In the genomic region with DNA sequence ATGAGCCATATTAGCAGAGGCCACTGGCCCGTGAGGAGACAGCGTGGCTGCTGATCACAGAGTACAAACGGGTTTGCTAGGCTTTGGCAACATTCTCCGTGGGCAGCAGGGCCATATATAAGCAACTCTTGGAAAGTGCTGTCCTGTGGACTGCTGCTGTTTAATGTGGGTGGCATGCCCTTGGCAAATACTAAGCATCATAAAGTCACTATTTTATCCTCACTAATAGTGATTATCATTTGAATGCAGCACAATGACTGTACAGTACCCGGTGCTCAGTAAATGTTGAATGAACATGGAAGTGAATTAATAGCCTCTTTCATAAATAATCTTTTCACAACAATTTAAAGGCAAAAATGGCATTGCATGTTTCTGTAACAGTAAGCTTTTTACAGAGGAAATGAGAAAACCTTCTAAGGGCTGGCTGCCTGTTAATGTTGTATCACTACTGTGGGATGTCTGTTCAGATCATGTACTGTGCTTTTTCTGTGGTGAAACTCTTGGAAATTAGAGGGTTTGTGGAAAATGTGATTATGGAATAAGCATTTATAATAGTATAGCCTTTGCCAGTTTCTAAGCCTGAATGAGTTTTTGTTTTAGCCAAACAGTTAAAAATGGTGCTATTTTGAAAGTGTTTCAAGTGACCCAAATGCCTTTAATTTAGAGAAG, we compare ENCODE assay signal across 26 mouse cellular contexts. TPM values are rescaled to one million over a fixed set of nuclear protein-coding genes. Genes with fewer than 3 reads are reported as not detected.
A peak's percentile ranks its signal among the peaks of the same experiment; 100 is the strongest.
DNase-seq lines count a peak whose midpoint lies in the region; ATAC-seq and TF ChIP-seq lines count a peak whose summit lies in the region.
"Had no signal": no experiment of that assay in that cellular context is flagged by ENCODE, and none has a peak within 500 bp of the region (broad histone marks: within the 10 kb centered on the region; RNA-seq: fewer than 3 reads in every experiment).

No protein-coding gene starts in this region.

- H3K4me3 ChIP-seq in embryonic facial prominence, embryonic 13.5 days: no peak overlapping the region
- no peak overlapping the region for H3K4me3 ChIP-seq in embryonic facial prominence, embryonic 10.5 days
- H3K4me3 ChIP-seq in embryonic facial prominence, embryonic 15.5 days (replicated peaks): no peak overlapping the region
- H3K4me3 ChIP-seq in limb, embryonic 14.5 days (replicated peaks; ENCODE audit: low read length): no peak overlapping the region
- H3K4me3 ChIP-seq: embryonic facial prominence, embryonic 12.5 days; forebrain, embryonic 13.5 days; forebrain, embryonic 15.5 days had no signal

- peaks cover 5% of the 10 kb centered on the region; the same call in 1 of the 2 replicates for H3K4me1 ChIP-seq in embryonic facial prominence, embryonic 13.5 days
- H3K4me1 ChIP-seq in embryonic facial prominence, embryonic 10.5 days: peaks cover 3% of the 10 kb centered on the region; the same call in 1 of the 2 replicates
- peaks cover 6% of the 10 kb centered on the region; the same call in 1 of the 2 replicates for H3K4me1 ChIP-seq in embryonic facial prominence, embryonic 15.5 days
- H3K4me1 ChIP-seq in limb, embryonic 14.5 days (ENCODE audit: control insufficient read depth, insufficient read depth, low read length): peaks cover 5% of the 10 kb centered on the region; the same call in 1 of the 2 replicates
- H3K4me1 ChIP-seq: embryonic facial prominence, embryonic 12.5 days had no signal

- no peak overlapping the region for H3K4me2 ChIP-seq in embryonic facial prominence, embryonic 13.5 days
- H3K4me2 ChIP-seq in embryonic facial prominence, embryonic 15.5 days (replicated peaks): no peak overlapping the region
- H3K4me2 ChIP-seq in limb, embryonic 14.5 days (replicated peaks; ENCODE audit: low read depth, low read length, severe bottlenecking): no peak overlapping the region
- H3K4me2 ChIP-seq: embryonic facial prominence, embryonic 12.5 days; forebrain, embryonic 13.5 days; forebrain, embryonic 15.5 days had no signal

- ATAC-seq in embryonic facial prominence, embryonic 13.5 days (ENCODE audit: insufficient number of reproducible peaks, insufficient read depth, low FRiP score, low TSS enrichment, low read depth): no peak
- ATAC-seq in embryonic facial prominence, embryonic 15.5 days (ENCODE audit: insufficient number of reproducible peaks, low FRiP score, low TSS enrichment, low read depth): no peak
- ATAC-seq in limb, embryonic 14.5 days (ENCODE audit: low FRiP score, low read depth): peak; percentile 51; the same call in 1 of the 2 replicates
- ATAC-seq in activated CD4-positive, CD25-positive, alpha-beta regulatory T cell, adult 4 months: no peak
- ATAC-seq: CD4-positive, CD25-positive, alpha-beta regulatory T cell, adult 4 months; forebrain, embryonic 13.5 days; forebrain, embryonic 15.5 days; forebrain, postnatal 0 days; Patski had no signal

- no peak for DNase-seq in embryonic facial prominence, embryonic 10.5 days (ENCODE audit: low spot score)
- no peak for DNase-seq in limb, embryonic 14.5 days (ENCODE audit: low spot score)
- no peak for DNase-seq in testis, postnatal 10 days (ENCODE audit: low spot score)
- DNase-seq: adrenal gland, adult 2 months; adrenal gland, postnatal 10 days; adrenal gland, postnatal 25 days; B cell, adult 2 months; cerebellum, adult 11 months; cerebellum, adult 18-20 months; cerebellum, adult 8-10 months; cerebellum, adult 9-11 months; cerebellum, postnatal 14 days; cerebellum, postnatal 36 days; embryo, embryonic 11 days; forebrain, postnatal 0 days had no signal

- no peak overlapping the region for H3K9ac ChIP-seq in embryonic facial prominence, embryonic 13.5 days
- H3K9ac ChIP-seq in embryonic facial prominence, embryonic 15.5 days: no peak overlapping the region
- H3K9ac ChIP-seq in limb, embryonic 14.5 days (ENCODE audit: low read depth, low read length, severe bottlenecking): no peak overlapping the region
- H3K9ac ChIP-seq: embryonic facial prominence, embryonic 12.5 days; forebrain, embryonic 13.5 days; forebrain, embryonic 15.5 days; forebrain, postnatal 0 days had no signal

- no peaks in the 10 kb centered on the region for H3K27me3 ChIP-seq in embryonic facial prominence, embryonic 13.5 days
- H3K27me3 ChIP-seq in embryonic facial prominence, embryonic 10.5 days (replicated peaks; ENCODE audit: low read depth, poor library complexity, severe bottlenecking): no peaks in the 10 kb centered on the region
- no peaks in the 10 kb centered on the region for H3K27me3 ChIP-seq in embryonic facial prominence, embryonic 15.5 days
- H3K27me3 ChIP-seq in limb, embryonic 14.5 days (ENCODE audit: control insufficient read depth, insufficient read depth, low read length): no peaks in the 10 kb centered on the region
- H3K27me3 ChIP-seq: CH12.LX; embryonic facial prominence, embryonic 12.5 days; forebrain, embryonic 13.5 days; forebrain, embryonic 15.5 days; Patski had no signal

- WGBS in embryonic facial prominence, embryonic 13.5 days: 86% methylated on average over 5 of the region's 5 CpGs
- WGBS in embryonic facial prominence, embryonic 10.5 days: 86% methylated on average over 5 of the region's 5 CpGs
- WGBS in embryonic facial prominence, embryonic 15.5 days: 78% methylated on average over 5 of the region's 5 CpGs
- WGBS in limb, embryonic 14.5 days: 71% methylated on average over 5 of the region's 5 CpGs

- no peaks in the 10 kb centered on the region for H3K9me3 ChIP-seq in embryonic facial prominence, embryonic 13.5 days
- no peaks in the 10 kb centered on the region for H3K9me3 ChIP-seq in embryonic facial prominence, embryonic 10.5 days
- H3K9me3 ChIP-seq in embryonic facial prominence, embryonic 15.5 days (replicated peaks): no peaks in the 10 kb centered on the region
- H3K9me3 ChIP-seq in limb, embryonic 14.5 days (ENCODE audit: control insufficient read depth, low read length): no peaks in the 10 kb centered on the region
- H3K9me3 ChIP-seq: embryonic facial prominence, embryonic 12.5 days; forebrain, embryonic 13.5 days; forebrain, embryonic 15.5 days; G1E had no signal

- H3K36me3 ChIP-seq in embryonic facial prominence, embryonic 13.5 days: no peaks in the 10 kb centered on the region
- no peaks in the 10 kb centered on the region for H3K36me3 ChIP-seq in embryonic facial prominence, embryonic 10.5 days (replicated peaks)
- no peaks in the 10 kb centered on the region for H3K36me3 ChIP-seq in embryonic facial prominence, embryonic 15.5 days
- no peaks in the 10 kb centered on the region for H3K36me3 ChIP-seq in limb, embryonic 14.5 days (ENCODE audit: control insufficient read depth, insufficient read depth, low read length)
- H3K36me3 ChIP-seq: embryonic facial prominence, embryonic 12.5 days; forebrain, embryonic 15.5 days; G1E had no signal

- no peak for TF ChIP-seq POLR2A in limb, embryonic 14.5 days (IDR thresholded peaks at IDR 0.05; ENCODE audit: borderline replicate concordance, extremely low read depth, insufficient read depth, insufficient read length)

- peak overlapping the region; percentile 34; the same call in 1 of the 2 replicates for H3K27ac ChIP-seq in embryonic facial prominence, embryonic 13.5 days
- H3K27ac ChIP-seq in embryonic facial prominence, embryonic 10.5 days (replicated peaks): no peak overlapping the region
- H3K27ac ChIP-seq in embryonic facial prominence, embryonic 15.5 days (replicated peaks): peak overlapping the region; percentile 29
- peak overlapping the region; percentile 48; the same call in 1 of the 2 replicates for H3K27ac ChIP-seq in limb, embryonic 14.5 days (replicated peaks; ENCODE audit: low read depth, low read length)
- H3K27ac ChIP-seq: embryonic facial prominence, embryonic 12.5 days; forebrain, embryonic 13.5 days; forebrain, embryonic 15.5 days had no signal

RNA-seq across cellular contexts. Expression of a gene that starts 9.5 kb away (rescaled TPM):
- 66.1 and 82.2 TPM in 2 replicates for polyA plus RNA-seq in embryonic facial prominence, embryonic 13.5 days (2015; fragmentation: Nextera tagmentation; extraction: Ambion mirVana)
- 1.7 and 4.7 TPM in 2 replicates for polyA plus RNA-seq in embryonic facial prominence, embryonic 10.5 days (2016; fragmentation: Nextera tagmentation; extraction: Ambion mirVana)
- polyA plus RNA-seq in embryonic facial prominence, embryonic 15.5 days (2015; fragmentation: Nextera tagmentation; extraction: Ambion mirVana): 101 and 112 TPM in 2 replicates
- polyA plus RNA-seq in limb, embryonic 14.5 days (2012; rRNA removed): 111 TPM in 2 replicates
- polyA plus RNA-seq in limb, embryonic 14.5 days (2014; fragmentation: Nextera tagmentation; extraction: Ambion mirVana): 122 and 128 TPM in 2 replicates
- not detected for polyA plus RNA-seq in activated CD4-positive, CD25-positive, alpha-beta regulatory T cell, adult 4 months (2017; shearing (Covaris generic))
- polyA plus RNA-seq: CD4-positive, CD25-positive, alpha-beta regulatory T cell, adult 4 months; G1E; Patski had no signal

RNA-seq across cellular contexts. Expression of a gene that starts 39.1 kb away (rescaled TPM):
- 0.39 and 0.93 TPM in 2 replicates for polyA plus RNA-seq in embryonic facial prominence, embryonic 13.5 days (2015; fragmentation: Nextera tagmentation; extraction: Ambion mirVana)
- polyA plus RNA-seq in embryonic facial prominence, embryonic 10.5 days (2016; fragmentation: Nextera tagmentation; extraction: Ambion mirVana): 0.11 TPM in 1 of 2 replicates, not detected in the other
- 1.6 and 1.8 TPM in 2 replicates for polyA plus RNA-seq in embryonic facial prominence, embryonic 15.5 days (2015; fragmentation: Nextera tagmentation; extraction: Ambion mirVana)
- 1.1 TPM in 2 replicates for polyA plus RNA-seq in limb, embryonic 14.5 days (2012; rRNA removed)
- 0.59 and 1.3 TPM in 2 replicates for polyA plus RNA-seq in limb, embryonic 14.5 days (2014; fragmentation: Nextera tagmentation; extraction: Ambion mirVana)
- polyA plus RNA-seq in activated CD4-positive, CD25-positive, alpha-beta regulatory T cell, adult 4 months (2017; shearing (Covaris generic)): under 1 TPM in 1 of 2 experiments, not detected in 1; 0.21 TPM
- polyA plus RNA-seq: adrenal gland, adult 2 months; CD4-positive, CD25-positive, alpha-beta regulatory T cell, adult 4 months; forebrain, embryonic 11.5 days; G1E; Patski had no signal

Comparison
In these comparisons a context has a peak if more than half of its experiments do, and no peak if none do; other contexts are left out.
1. RNA of a gene that starts 9.5 kb away (polyA plus RNA-seq): 111 to 128 TPM in limb, embryonic 14.5 days, 101 to 112 TPM in embryonic facial prominence, embryonic 15.5 days and 66.1 to 82.2 TPM in embryonic facial prominence, embryonic 13.5 days; 1.7 to 4.7 TPM in embryonic facial prominence, embryonic 10.5 days and not detected in activated CD4-positive, CD25-positive, alpha-beta regulatory T cell, adult 4 months; every median in the first group is over 10 times any median in the second.